Mouse (Mus musculus): ENCODE data around the gene Cops6. TPM values are rescaled to one million over a fixed set of nuclear protein-coding genes. Genes with fewer than 3 reads are reported as not detected.

Gene Cops6
- total and polyA plus RNA-seq, 2 experiments from 2014 or later, result 47.0 to 265 TPM

DNA sequence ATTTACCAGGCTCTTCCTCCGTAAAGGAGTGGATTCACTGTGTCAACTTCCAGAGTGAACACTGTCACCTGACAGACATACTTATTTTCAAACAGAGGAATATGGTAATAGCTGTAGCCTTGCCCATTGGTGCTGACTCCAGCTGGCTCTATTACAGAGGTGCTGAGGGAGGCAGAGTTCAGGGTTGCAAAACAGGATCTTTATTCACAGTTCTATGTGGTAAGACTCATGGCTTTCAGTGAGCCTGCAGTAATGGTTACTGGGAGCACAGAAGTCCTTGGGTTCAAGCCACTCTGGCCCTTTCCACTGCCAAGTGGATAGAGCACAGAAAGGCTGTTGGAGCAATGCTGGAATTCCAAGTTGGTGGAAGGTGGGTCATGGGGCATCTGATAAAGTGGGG is 46.4 kb downstream of the Cops6 start:
- WGBS, result 83% methylated on average over 1 of the region's 1 CpGs
- Histone ChIP-seq H3K27me3 (ENCODE audit: insufficient read depth, low read length) (no peaks in the 10 kb centered on the region), H3K9me3 (ENCODE audit: low read length) (no peaks in the 10 kb centered on the region), H3K27ac (ENCODE audit: low read depth, low read length) (no peak overlapping the region), H3K4me1 (ENCODE audit: insufficient read depth) (no peaks in the 10 kb centered on the region), H3K4me3 (ENCODE audit: low read depth, low read length) (no peak overlapping the region), H3K36me3 (ENCODE audit: insufficient read depth) (no peaks in the 10 kb centered on the region), H3K4me2 (ENCODE audit: low read depth) (no peak overlapping the region), H3K9ac (no peak overlapping the region)
- no peak for ATAC-seq
- DNase-seq, result no peak
- TF ChIP-seq CTCF (IDR thresholded peaks at IDR 0.05; ENCODE audit: low read depth), result no peak

DNA sequence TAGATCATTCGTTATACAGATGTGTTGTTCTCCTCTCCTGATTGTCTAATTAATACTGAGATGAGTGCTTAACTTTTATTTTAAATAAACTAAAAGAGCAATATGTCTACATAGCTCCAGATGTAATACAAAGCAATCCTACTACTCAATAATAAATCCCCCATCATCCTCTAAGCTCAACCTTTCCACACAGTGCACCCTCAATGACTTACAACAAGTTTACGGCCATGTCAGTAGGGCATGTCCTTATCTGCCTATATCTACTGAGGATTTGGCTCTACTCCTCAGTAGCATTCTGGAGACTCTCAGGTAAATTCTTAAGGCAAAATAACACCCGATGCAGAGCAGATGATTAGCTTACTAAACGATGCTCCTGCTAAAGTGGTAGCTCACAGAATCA is 47.0 kb downstream of the Cops6 start:
- H3K27me3 ChIP-seq (ENCODE audit: insufficient read depth, low read length), result no peaks in the 10 kb centered on the region
- H3K36me3 ChIP-seq (ENCODE audit: insufficient read depth), result no peaks in the 10 kb centered on the region
- WGBS, result 87% methylated on average over 4 of the region's 4 CpGs
- ATAC-seq (no peak), DNase-seq (no peak)
- no peaks in the 10 kb centered on the region for H3K4me1 ChIP-seq (ENCODE audit: insufficient read depth)
- H3K9me3 ChIP-seq (ENCODE audit: low read length), result no peaks in the 10 kb centered on the region
- no peak overlapping the region for H3K9ac ChIP-seq
- no peak for TF ChIP-seq CTCF (IDR thresholded peaks at IDR 0.05; ENCODE audit: low read depth)
- no peak overlapping the region for H3K4me2 ChIP-seq (ENCODE audit: low read depth)
- H3K27ac ChIP-seq (ENCODE audit: low read depth, low read length), result no peak overlapping the region
- no peak overlapping the region for H3K4me3 ChIP-seq (ENCODE audit: low read depth, low read length)

MicroRNAs encoded within 50 kb of the gene (microRNA counts, 519-probe panel; counts per million panel counts)
- microRNA mmu-miR-106b (5,308 counts per million, percentile 71 among the panel's probes with 10 or more counts), microRNA mmu-miR-25 (6,718 counts per million, percentile 88 among the panel's probes with 10 or more counts), microRNA mmu-miR-93 (5,388 counts per million, percentile 72 among the panel's probes with 10 or more counts)

Small RNA genes lying within 50 kb of the gene (microRNA-seq; reads per million reads assigned to microRNA genes)
- gene Mir106b, result 5,311 to 7,704 reads per million in 2 experiments
- 427 to 463 reads per million in 2 experiments for gene Mir25
- 4,842 to 5,419 reads per million in 2 experiments for gene Mir93

Other genes starting within 250 kb of the Cops6 start
- 0.08 TPM in 1 of 2 replicates, not detected in the other for gene Cyp3a13, start 239.5 kb upstream of the Cops6 start, total RNA-seq (2014; rRNA removed)
- not detected in 2 replicates for gene Cyp3a13, start 239.5 kb upstream of the Cops6 start, polyA plus RNA-seq (2015; fragmentation: Nextera tagmentation; extraction: Ambion mirVana)
- 0.77 and 0.95 TPM in 2 replicates for gene Gjc3, start 198.0 kb upstream of the Cops6 start, total RNA-seq (2014; rRNA removed)
- gene Gjc3, start 198.0 kb upstream of the Cops6 start, polyA plus RNA-seq (2015; fragmentation: Nextera tagmentation; extraction: Ambion mirVana), result 0.26 and 0.64 TPM in 2 replicates
- 0.62 TPM in 1 of 2 replicates, not detected in the other for gene Azgp1, start 179.6 kb upstream of the Cops6 start, total RNA-seq (2014; rRNA removed)
- gene Azgp1, start 179.6 kb upstream of the Cops6 start, polyA plus RNA-seq (2015; fragmentation: Nextera tagmentation; extraction: Ambion mirVana), result not detected in 2 replicates
- gene Smok3a, start 139.8 kb upstream of the Cops6 start, total RNA-seq (2014; rRNA removed), result not detected in 2 replicates
- not detected in 2 replicates for gene Smok3a, start 139.8 kb upstream of the Cops6 start, polyA plus RNA-seq (2015; fragmentation: Nextera tagmentation; extraction: Ambion mirVana)
- gene Smok3b, start 139.6 kb upstream of the Cops6 start, total RNA-seq (2014; rRNA removed), result not detected in 2 replicates
- gene Smok3b, start 139.6 kb upstream of the Cops6 start, polyA plus RNA-seq (2015; fragmentation: Nextera tagmentation; extraction: Ambion mirVana), result not detected in 2 replicates
- gene Smok3c, start 107.9 kb upstream of the Cops6 start, total RNA-seq (2014; rRNA removed), result not detected in 2 replicates
- gene Smok3c, start 107.9 kb upstream of the Cops6 start, polyA plus RNA-seq (2015; fragmentation: Nextera tagmentation; extraction: Ambion mirVana), result not detected in 2 replicates
- gene Zkscan1, start 76.0 kb upstream of the Cops6 start, total RNA-seq (2014; rRNA removed), result 45.3 and 59.6 TPM in 2 replicates
- gene Zkscan1, start 76.0 kb upstream of the Cops6 start, polyA plus RNA-seq (2015; fragmentation: Nextera tagmentation; extraction: Ambion mirVana), result 8.4 and 11.2 TPM in 2 replicates
- 27.9 and 32.9 TPM in 2 replicates for gene Zscan21, start 44.2 kb upstream of the Cops6 start, total RNA-seq (2014; rRNA removed)
- gene Zscan21, start 44.2 kb upstream of the Cops6 start, polyA plus RNA-seq (2015; fragmentation: Nextera tagmentation; extraction: Ambion mirVana), result 60.4 TPM in 2 replicates
- gene Zfp113, start 5.3 kb upstream of the Cops6 start, total RNA-seq (2014; rRNA removed), result 13.6 and 13.8 TPM in 2 replicates
- 6.0 and 10.7 TPM in 2 replicates for gene Zfp113, start 5.3 kb upstream of the Cops6 start, polyA plus RNA-seq (2015; fragmentation: Nextera tagmentation; extraction: Ambion mirVana)
- 56.8 and 57.0 TPM in 2 replicates for gene Ap4m1, start 10.9 kb downstream of the Cops6 start, total RNA-seq (2014; rRNA removed)
- 11.1 and 16.4 TPM in 2 replicates for gene Ap4m1, start 10.9 kb downstream of the Cops6 start, polyA plus RNA-seq (2015; fragmentation: Nextera tagmentation; extraction: Ambion mirVana)
- gene Mcm7, start 11.4 kb downstream of the Cops6 start, total RNA-seq (2014; rRNA removed), result 57.9 and 62.4 TPM in 2 replicates
- gene Mcm7, start 11.4 kb downstream of the Cops6 start, polyA plus RNA-seq (2015; fragmentation: Nextera tagmentation; extraction: Ambion mirVana), result 64.9 and 69.9 TPM in 2 replicates
- gene Taf6, start 26.4 kb downstream of the Cops6 start, total RNA-seq (2014; rRNA removed), result 47.6 and 55.9 TPM in 2 replicates
- gene Taf6, start 26.4 kb downstream of the Cops6 start, polyA plus RNA-seq (2015; fragmentation: Nextera tagmentation; extraction: Ambion mirVana), result 44.2 and 49.8 TPM in 2 replicates
- gene Cnpy4, start 26.4 kb downstream of the Cops6 start, total RNA-seq (2014; rRNA removed), result 14.2 and 18.0 TPM in 2 replicates
- 18.8 and 18.9 TPM in 2 replicates for gene Cnpy4, start 26.4 kb downstream of the Cops6 start, polyA plus RNA-seq (2015; fragmentation: Nextera tagmentation; extraction: Ambion mirVana)
- gene Mblac1, start 33.2 kb downstream of the Cops6 start, total RNA-seq (2014; rRNA removed), result 9.7 and 9.9 TPM in 2 replicates
- 10.1 and 11.0 TPM in 2 replicates for gene Mblac1, start 33.2 kb downstream of the Cops6 start, polyA plus RNA-seq (2015; fragmentation: Nextera tagmentation; extraction: Ambion mirVana)
- gene Nxpe5, start 64.8 kb downstream of the Cops6 start, total RNA-seq (2014; rRNA removed), result not detected in 2 replicates
- gene Nxpe5, start 64.8 kb downstream of the Cops6 start, polyA plus RNA-seq (2015; fragmentation: Nextera tagmentation; extraction: Ambion mirVana), result not detected in 2 replicates
- 57.2 and 91.8 TPM in 2 replicates for gene Lamtor4, start 94.4 kb downstream of the Cops6 start, total RNA-seq (2014; rRNA removed)
- gene Lamtor4, start 94.4 kb downstream of the Cops6 start, polyA plus RNA-seq (2015; fragmentation: Nextera tagmentation; extraction: Ambion mirVana), result 90.9 and 112 TPM in 2 replicates
- 59.6 and 61.3 TPM in 2 replicates for gene BC037034, start 103.0 kb downstream of the Cops6 start, total RNA-seq (2014; rRNA removed)
- 14.2 and 16.1 TPM in 2 replicates for gene BC037034, start 103.0 kb downstream of the Cops6 start, polyA plus RNA-seq (2015; fragmentation: Nextera tagmentation; extraction: Ambion mirVana)
- gene Gal3st4, start 111.8 kb downstream of the Cops6 start, total RNA-seq (2014; rRNA removed), result 0.23 and 0.57 TPM in 2 replicates
- 1.1 and 1.5 TPM in 2 replicates for gene Gal3st4, start 111.8 kb downstream of the Cops6 start, polyA plus RNA-seq (2015; fragmentation: Nextera tagmentation; extraction: Ambion mirVana)
- 0.31 and 0.33 TPM in 2 replicates for gene Gm43720, start 118.9 kb downstream of the Cops6 start, total RNA-seq (2014; rRNA removed)
- gene Gm43720, start 118.9 kb downstream of the Cops6 start, polyA plus RNA-seq (2015; fragmentation: Nextera tagmentation; extraction: Ambion mirVana), result 0.04 TPM in 1 of 2 replicates, not detected in the other
- gene Gpc2, start 118.9 kb downstream of the Cops6 start, total RNA-seq (2014; rRNA removed), result 145 and 170 TPM in 2 replicates
- gene Gpc2, start 118.9 kb downstream of the Cops6 start, polyA plus RNA-seq (2015; fragmentation: Nextera tagmentation; extraction: Ambion mirVana), result 54.2 and 62.0 TPM in 2 replicates
- gene Stag3, start 119.2 kb downstream of the Cops6 start, total RNA-seq (2014; rRNA removed), result 12.0 and 16.9 TPM in 2 replicates
- 4.1 and 5.5 TPM in 2 replicates for gene Stag3, start 119.2 kb downstream of the Cops6 start, polyA plus RNA-seq (2015; fragmentation: Nextera tagmentation; extraction: Ambion mirVana)
- not detected in 2 replicates for gene Pvrig, start 180.9 kb downstream of the Cops6 start, total RNA-seq (2014; rRNA removed)
- not detected in 2 replicates for gene Pvrig, start 180.9 kb downstream of the Cops6 start, polyA plus RNA-seq (2015; fragmentation: Nextera tagmentation; extraction: Ambion mirVana)

Data from forebrain, postnatal 0 days (tissue).